Mouse (Mus musculus): ENCODE data around the gene Rtn4rl1.

Rtn4rl1 gene

DNA sequence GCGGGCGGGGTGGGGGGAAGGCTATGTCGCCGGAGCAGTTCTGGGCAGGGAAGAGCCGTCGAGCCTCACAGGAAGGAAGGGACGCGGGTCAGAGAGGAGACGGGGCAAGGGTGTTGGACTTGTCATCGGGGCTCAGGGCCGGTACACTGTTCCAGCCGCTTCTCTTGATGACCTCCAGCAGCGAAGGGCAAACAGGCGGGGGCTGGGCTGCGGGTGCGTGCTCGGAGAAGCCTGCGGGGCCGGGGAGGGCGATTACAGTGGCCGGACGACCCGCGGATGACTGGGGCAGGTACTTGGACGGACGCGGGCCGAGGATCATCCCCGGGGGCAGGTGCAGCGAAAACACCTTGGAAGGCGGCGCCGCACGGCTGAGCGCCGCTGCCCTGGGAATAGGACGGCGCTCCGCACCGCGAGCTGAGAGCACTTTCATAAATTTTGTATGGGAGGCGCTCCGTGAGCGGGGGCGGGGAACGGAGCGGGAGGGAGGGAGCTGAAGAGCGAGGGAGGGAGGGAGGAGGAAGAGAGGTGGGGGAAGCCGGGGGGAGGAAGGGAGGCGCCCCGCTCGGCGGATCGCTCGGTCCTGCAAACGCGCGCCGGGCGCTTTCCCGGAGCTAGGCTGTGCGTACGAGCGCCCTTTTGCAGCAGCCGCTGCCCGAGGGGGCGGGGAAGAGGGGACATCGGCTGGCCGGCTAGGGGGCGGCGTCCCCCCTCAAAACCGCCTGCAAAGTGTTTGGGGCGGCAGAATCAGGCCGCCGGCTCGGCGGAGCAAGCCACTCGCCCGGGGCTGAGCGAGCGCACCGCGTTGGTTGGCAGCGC lies at the start of gene Rtn4rl1:
Rtn4rl1 (plus strand) TSS at position 528 of the 816 bp plus-strand sequence.
- DNase-seq (ENCODE audit: low read depth, low spot score), result peak; percentile 75

- DNase-seq (ENCODE audit: low read depth, low spot score), result no peak
Observed at GRCm38 (mm10) chr11:75145841-75146240, 47.7 kb upstream of the Rtn4rl1 start.

- no peak for DNase-seq (ENCODE audit: low read depth, low spot score)
Observed at GRCm38 (mm10) chr11:75147106-75147845, 46.3 kb upstream of the Rtn4rl1 start.

DNA sequence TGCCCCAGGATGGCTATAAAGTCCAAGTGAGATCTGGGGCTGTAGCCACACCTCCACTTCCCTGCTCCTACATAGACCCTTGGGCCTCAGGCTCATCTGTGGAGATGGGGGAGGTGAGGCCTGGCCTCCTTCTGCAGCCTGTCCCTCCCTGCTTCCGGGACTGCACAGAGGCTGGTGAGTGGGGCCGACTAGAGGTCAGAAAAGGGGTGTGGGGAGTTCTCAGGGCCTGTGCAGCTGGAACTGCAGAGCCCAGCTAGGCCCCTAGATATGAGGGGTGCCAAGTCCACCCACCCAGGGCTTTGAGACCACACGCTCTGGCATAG lies 45.8 kb upstream of the Rtn4rl1 start:
- DNase-seq (ENCODE audit: low read depth, low spot score), result peak; percentile 62

- DNase-seq (ENCODE audit: low read depth, low spot score), result no peak
Observed at GRCm38 (mm10) chr11:75148332-75149035, 45.1 kb upstream of the Rtn4rl1 start.

DNA sequence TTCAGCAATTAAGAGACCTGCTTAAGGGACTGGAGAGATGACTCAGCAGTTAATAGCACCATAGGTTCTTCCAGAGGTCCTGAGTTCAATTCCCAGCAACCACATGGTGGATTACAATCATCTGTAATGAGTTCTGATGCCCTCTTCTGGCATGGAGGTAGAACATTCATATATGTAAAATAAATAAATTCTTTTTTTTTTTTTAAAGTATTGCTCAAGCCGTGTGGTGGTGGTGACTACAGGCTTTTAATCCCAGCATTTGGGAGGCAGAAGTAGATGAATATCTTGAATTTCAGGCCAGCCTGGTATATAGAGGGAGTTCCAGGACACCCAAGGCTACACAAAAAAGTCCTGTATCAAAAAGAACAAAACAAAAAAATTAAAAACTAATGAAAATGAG lies 43.2 kb upstream of the Rtn4rl1 start:
- no peak for DNase-seq (ENCODE audit: low read depth, low spot score)

DNA sequence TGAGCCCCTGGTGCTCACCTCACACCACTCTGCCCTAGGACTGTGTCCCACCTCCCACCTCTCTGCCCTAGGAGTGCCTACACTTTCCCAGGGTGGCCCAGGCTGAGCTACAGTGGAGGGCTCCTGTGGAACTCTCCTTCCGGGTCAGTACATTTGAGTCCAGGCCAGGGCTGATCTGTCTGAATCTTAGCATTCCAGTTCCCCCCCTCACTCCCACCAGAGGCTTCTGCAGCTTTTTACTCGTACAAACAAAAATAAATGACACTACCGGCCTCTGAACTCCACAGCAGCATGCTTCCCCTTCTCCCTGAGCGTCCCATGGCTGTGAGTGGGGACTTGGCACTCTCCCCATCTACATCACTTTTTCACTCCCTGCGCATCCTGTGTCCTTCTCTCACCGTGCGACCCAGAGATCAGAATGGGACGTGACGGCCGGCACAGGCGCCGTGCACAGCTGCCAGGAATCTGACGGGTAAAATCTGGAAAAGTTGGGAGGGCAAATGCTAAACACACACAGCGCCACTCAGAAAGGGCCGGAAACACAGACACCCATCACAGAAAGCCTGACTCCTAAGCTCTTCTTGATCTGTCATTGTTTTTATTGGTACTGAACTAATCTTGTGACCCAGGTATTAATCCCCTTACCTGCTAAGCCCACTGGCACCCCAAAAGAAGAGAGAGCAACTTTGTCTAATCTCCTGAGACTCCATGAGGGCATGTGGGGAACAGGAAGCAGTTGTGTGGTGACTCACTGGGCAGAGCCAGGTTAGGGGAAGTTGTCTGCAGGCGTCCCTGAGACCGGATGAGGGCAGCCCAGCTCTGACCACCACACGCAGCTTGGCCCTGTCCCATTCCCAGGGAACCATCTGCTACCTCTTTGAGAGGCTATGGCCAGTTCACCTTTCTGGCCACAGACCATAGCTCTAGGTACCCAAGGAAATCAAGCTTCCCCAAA lies 40.7 kb upstream of the Rtn4rl1 start:
- DNase-seq (ENCODE audit: low read depth, low spot score), result no peak

GRCm38 (mm10) chr11:75154053-75154585 lies 39.5 kb upstream of the Rtn4rl1 start:
- no peak for DNase-seq (ENCODE audit: low read depth, low spot score)

DNA sequence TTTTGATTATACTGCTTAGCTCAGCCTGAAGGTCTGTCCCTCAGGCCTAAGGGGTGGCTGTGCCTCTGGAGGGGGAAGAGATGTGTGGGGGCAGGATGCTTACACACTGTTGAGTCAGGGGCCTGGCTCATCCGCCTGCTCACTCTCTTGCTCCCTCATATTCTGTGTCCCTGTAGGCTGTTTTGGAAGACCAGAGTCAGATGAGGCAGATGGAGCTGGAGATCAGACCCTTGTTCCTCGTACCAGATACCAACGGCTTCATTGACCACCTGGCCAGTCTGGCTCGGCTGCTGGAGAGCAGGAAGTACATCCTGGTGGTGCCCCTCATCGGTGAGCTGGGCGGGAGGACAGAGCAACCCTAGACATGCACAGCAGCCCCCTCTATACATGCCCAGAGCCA lies 37.6 kb upstream of the Rtn4rl1 start:
- DNase-seq (ENCODE audit: low read depth, low spot score), result no peak

- DNase-seq (ENCODE audit: low read depth, low spot score), result no peak
Observed at GRCm38 (mm10) chr11:75156416-75156815, 37.2 kb upstream of the Rtn4rl1 start.

DNA sequence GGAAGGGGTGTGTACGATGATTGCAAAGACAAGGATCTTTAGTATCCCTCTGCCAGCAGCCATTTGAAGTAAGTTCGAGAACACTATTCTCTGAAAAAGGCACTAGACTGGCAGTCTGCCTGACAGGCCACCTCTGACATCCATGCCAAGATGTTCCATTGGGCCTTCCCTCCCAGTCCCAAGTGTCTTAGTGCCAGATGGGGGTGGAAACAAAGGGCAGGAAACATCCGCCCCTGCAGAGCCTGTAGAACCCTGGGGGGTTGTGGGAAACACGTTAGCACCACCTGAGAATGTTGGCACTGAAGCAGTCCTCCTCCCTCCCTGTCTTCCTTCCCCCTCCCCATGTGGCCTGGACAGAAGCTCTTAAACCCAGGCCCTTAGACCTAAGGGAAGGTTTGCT lies 36.5 kb upstream of the Rtn4rl1 start:
- no peak for DNase-seq (ENCODE audit: low read depth, low spot score)

GRCm38 (mm10) chr11:75157901-75158300 lies 35.7 kb upstream of the Rtn4rl1 start:
- DNase-seq (ENCODE audit: low read depth, low spot score), result no peak

DNA sequence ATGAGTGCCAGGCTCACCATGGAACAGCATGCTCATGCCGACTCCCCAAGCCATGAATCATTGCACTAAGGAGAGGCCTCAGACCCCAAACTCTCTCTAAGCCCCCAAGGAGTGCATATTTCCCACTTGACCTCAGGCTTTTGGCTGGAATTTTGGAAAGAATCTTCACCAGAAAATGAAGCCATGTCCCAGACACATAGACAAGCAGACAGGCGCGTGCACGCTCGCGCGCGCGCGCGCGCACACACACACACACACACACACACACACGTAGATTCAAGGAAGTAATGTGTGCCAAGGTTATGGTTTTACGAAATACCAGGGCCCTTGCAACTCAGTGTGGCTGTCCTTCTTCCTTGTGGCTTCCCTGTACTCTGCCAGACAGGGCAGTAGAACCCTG lies 35.2 kb upstream of the Rtn4rl1 start:
- DNase-seq (ENCODE audit: low read depth, low spot score), result no peak

DNA sequence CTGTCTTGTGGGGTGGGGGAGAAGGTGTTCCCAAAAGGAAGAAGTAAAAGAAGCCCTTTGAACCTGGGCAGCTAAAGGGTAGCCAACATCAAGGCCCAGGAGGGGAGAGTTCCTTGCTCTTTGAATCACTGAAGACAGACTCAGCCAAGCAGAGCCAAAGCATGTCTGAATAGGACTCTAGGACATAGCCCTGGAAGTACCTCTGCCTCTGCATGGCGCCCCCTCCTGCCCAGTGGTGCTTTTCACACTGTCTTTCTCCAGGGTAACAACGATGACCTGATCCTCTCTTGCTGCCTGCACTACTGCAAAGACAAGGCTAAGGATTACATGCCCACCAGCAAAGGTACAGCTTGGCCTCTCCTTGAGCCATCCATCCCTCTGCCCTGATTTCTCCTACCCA lies 34.0 kb upstream of the Rtn4rl1 start:
- peak; percentile 43 for DNase-seq (ENCODE audit: low read depth, low spot score)

DNA sequence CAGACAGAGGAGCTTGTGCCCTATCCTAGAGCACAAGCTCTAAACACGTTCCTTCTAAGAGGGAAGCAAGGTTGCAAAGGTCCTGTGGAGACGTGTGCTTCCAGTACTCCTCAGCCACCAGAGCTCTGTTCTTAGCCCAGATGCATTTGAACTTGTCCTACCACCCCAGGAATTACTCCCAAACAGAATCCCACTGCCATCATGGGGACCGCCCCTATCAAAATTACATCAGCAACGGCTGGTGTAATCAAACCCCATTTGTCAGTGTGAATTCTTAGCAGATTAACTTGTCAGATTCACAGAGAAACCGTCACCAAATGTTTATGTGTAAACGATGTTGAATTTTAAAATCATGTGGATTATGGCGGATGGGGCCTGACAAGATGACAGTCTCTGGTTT lies 32.6 kb upstream of the Rtn4rl1 start:
- DNase-seq (ENCODE audit: low read depth, low spot score), result no peak

DNA sequence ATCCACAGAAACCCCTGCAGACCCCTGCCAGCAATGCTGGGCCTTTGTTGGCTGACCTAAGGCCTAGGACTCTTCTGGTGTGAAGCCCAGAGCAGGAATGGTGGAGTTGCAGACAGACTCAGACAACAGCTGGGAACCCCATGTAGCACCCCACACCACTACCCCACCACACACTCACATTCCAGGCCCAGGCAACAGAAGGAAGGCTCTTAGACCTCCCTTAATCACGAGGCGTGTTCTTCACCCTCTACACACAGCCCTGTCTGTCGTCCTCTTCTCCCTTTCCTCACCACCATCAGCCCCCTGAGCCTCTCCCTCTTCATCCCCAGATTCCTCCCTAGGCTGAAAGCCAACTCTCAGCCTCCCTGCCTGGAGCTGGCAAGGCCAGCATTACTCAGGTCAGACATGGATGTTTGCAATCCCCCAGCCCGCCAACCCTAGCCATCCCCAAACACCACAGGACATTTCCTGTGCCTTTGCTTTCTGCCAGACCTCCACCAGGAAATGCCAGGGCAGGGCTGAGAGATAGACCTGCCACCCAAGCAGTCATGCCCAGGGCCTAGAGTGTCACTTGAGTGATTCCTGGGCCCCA lies 32.1 kb upstream of the Rtn4rl1 start:
- DNase-seq (ENCODE audit: low read depth, low spot score), result no peak

- no peak for DNase-seq (ENCODE audit: low read depth, low spot score)
Observed at GRCm38 (mm10) chr11:75162591-75163080, 30.9 kb upstream of the Rtn4rl1 start.

- DNase-seq (ENCODE audit: low read depth, low spot score), result no peak
Observed at GRCm38 (mm10) chr11:75163379-75163778, 30.2 kb upstream of the Rtn4rl1 start.

GRCm38 (mm10) chr11:75164051-75164450 lies 29.5 kb upstream of the Rtn4rl1 start:
- DNase-seq (ENCODE audit: low read depth, low spot score), result no peak

GRCm38 (mm10) chr11:75164750-75165149 lies 28.8 kb upstream of the Rtn4rl1 start:
- DNase-seq (ENCODE audit: low read depth, low spot score), result peak; percentile 52

Measured in R1 (cell line).